Mouse (Mus musculus) kidney, adult 11 months (tissue): ENCODE measurements around the gene Map4k4.
A peak's percentile ranks its signal among the peaks of the same experiment; 100 is the strongest.

ENCODE experiments used
- DNase-seq: peaks from one replicate; pipeline ENCODE4 v3.0.0; 2022

The Map4k4 gene

DNA sequence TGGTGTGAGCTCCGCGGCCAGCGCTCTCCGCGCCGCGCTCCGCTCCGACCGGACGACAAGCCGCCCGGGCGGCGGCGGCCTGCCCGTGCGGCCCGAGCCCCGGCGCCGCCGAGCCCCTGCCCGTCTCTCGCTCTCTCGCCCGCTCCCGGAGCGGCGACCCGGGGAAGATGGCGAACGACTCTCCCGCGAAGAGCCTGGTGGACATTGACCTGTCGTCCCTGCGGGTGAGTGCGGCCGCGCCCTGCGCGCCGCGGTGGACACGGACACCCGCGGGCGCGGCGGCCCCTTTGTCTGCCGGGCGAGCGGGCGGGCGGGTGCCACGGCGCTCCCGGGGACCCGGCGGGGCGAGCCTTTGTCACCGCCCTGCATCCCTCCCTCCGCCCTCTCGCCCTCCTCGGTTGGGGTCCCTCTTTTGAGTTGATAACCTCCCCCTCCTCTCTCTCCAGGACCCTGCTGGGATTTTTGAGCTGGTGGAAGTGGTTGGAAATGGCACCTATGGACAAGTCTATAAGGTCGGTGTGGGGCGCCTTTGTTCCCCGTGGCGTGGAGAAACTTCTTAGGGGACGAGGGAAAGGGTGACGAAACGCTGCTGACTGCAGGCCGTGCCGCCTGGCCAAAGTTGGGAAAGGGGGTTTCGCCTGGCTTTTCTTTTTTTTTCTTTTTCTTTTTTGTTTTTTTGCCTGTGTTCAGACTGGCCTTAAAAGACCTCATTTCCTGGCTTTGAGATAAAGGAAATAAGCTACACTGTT, 524 bp downstream of the Map4k4 start:
- DNase-seq, result peak; percentile 27

DNA sequence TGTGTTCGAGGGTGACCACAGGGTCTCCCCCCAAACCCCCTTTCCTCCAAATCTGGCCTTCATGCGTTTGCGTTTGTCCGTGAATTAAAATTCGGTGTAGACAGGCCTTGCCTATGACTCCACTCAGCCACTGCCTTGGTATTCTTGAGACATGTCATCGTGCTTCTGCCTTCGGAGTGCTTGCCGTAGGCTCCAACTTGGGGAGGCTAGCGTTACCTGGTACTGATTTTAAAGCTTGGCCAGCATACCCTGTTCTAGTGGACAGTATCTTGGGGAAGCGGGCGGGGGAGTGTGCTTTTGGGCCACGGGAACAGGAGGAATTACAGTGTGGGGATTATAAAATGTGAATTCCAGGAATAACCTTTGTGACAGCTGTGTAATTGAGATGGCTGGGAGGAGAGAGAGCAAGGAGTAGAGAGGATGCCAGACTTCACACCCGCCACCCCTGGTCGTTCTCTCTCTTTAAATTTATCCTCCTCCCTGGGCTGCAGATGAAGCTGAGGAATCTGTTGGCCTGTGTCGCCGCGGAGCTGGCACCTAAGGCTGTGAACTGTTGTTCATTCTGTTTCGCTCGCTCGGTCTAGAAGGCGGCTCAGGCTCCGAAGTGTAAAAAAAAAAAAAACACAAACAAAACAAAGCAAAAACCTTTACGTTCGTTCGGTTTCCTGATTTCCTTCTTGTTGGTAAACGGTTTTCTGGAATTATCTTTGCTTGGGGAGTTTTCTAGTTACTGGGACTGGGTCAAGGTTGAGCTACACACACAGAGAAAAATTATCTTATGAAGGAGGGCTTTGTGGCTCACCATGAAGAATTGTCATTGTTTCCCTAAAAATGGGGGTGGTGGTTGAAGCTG, 1.4 kb downstream of the Map4k4 start:
- DNase-seq, result peak; percentile 28

DNA sequence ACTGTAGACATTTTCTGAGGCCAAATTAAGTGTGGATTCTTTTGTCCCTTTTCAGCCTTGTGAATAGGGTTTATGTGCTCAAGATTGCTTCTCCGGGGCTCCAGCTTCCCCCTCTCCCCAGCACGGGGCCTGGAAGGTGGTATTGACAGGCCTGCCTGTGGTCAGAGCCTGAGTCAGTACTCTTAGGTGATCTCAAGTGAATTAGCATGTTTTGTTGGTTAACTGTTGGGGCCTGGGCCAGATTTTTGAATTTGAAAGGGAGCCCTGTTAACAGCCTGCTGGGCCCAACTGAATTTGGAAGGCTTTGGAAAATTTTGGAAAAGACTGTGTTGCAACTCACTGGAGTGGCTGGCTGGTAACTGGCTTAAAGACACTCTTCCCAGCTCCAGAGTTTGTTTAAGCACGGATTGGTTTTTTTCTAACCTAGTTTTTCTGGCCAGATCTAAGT, 2.0 kb downstream of the Map4k4 start:
- DNase-seq, result no peak

DNA sequence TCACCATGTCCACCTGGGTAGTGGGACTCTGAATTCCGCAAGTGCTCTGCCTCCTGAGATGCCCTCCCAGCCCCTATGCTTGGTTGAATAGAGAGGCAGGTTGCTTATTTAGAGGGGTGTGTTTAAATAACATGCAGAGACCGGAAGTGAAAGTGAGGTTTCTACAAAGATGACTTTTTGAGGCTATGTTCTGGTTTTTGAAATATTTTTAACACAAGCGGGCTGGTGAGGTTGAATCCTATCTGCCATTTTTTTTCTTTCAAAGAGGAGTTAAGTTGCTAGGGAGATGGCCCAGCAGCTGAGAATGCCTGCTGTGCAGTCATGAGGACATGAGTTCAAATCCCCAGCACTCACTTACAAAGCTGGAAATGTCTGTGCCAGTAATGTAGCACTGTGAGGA, 4.0 kb downstream of the Map4k4 start:
- DNase-seq, result no peak

DNA sequence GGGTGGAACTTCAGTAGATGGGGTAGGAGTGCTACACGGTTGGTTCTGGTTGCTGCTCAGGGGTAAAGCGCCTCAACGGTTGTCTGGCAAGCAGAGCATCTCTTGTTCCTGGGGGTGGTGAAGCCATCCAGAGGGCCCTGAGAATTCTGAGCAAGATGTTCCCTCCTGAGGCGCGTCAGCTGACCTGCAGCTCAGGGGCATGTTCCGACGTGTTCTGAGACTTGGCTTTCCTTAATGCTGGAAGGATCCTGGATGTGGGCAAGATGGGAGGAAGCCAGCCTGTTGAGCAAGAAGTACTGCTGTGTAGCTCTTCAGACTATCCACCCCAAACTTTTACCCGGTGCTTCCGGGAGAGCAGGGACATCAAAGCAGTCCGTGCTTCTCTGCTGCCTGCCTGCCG, 6.2 kb downstream of the Map4k4 start:
- DNase-seq, result no peak

DNA sequence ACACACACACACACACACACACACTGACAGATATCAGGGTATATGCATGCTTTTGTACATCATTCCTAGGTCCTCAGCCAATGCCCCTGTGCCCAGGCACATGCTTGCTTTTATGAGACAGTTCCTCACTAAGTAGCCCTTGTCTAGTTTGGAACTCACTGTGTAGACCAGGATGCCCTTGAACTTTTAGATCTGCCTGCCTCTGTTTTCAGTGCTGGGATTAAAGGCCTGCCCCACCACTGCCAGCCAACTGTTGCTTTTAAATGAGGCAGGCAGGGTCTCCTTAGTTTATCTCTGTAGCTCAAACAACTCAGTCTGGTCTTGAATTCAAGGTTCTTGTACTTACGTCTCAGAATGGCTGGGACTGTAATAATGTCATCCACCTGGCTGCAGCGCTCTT, 8.3 kb downstream of the Map4k4 start:
- no peak for DNase-seq

DNA sequence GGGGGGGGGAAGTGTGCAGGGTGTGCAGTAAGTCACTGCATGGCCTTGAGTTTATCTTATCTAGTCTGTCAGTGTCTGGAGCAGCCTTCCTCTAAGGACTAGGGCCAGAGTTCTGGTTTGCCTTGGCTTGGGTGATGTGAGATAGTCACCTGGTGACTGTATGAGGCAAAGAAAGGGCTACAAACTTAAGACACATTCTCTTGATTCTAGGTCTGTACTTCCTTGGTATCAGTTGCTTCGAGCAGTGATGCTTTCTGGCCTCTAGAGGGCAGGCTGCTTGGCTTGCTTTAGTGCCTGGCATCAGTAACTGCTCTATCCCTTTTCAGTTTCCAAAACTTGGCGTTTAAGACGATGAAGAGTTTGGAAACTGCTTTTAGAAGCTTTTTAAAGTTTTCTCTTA, 10.7 kb downstream of the Map4k4 start:
- DNase-seq, result peak; percentile 29

DNA sequence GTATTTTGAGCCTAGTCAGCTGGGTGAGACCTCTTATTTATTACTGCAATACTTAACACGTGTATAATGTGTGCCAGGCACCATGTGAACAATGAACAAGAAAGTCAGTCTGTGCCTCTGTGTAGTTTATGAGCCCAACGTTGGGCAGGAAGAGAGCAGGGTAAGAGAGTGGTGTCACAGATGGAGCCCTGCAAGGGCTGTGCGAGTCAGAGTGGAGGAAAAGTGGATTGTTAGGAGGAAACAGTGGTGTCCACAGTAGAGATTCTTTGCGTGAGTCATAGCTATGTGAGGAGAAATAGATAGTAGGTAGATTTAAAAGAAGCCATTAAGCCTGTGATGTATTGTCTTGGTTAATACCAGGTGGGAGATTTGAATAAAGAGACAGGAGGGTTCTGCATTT, 12.5 kb downstream of the Map4k4 start:
- no peak for DNase-seq

DNA sequence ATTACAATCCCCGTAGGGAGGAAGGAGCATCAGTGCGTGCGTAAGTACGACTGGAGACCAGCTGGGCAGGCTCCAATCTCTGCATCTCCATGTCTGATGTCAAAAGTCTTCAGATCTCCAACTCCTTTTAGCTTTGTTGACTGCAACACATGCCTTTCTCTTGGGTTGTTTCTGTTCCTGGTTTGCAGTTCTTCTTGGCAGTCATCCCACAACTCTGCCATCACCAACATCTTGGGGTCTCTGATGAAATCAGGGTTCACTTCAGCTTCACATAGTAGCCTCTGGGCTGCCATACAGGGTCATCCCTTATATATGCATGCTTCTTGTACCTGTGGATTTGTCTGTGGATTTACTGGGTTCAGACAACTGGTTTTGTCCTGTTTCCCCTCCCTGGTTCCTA, 15.4 kb downstream of the Map4k4 start:
- DNase-seq, result no peak

DNA sequence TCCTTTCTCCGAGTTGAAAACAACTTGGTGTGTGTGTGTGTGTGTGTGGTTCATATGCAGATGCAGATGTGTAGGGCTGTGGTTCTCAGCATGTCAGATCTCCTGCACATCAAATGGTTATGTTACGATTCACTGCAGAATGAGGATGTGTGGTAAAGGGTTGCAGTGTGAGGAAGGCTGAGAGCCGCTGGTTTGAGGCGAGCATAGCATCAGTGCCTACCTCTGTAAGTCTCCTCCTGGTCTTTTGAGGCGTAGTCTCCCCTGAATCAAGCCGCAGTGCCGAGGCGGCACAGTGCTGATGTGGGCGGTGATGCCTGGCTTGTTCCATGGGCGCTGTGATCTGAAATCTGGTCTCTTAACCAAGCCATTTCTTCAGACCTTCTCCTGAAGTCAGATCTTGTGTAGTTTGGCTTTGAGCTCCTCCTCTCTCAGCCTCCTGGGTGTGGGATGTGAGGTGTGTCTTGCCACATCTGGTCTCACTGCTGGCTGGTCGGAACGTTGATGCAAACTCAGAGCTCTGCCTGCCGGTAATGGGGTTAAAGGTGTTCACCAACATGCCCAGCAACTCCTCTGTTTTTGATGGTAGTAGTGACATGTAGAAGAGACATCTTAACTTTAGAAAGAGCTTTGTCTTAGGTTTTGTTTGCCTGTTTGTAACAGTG, 17.3 kb downstream of the Map4k4 start:
- no peak for DNase-seq

DNA sequence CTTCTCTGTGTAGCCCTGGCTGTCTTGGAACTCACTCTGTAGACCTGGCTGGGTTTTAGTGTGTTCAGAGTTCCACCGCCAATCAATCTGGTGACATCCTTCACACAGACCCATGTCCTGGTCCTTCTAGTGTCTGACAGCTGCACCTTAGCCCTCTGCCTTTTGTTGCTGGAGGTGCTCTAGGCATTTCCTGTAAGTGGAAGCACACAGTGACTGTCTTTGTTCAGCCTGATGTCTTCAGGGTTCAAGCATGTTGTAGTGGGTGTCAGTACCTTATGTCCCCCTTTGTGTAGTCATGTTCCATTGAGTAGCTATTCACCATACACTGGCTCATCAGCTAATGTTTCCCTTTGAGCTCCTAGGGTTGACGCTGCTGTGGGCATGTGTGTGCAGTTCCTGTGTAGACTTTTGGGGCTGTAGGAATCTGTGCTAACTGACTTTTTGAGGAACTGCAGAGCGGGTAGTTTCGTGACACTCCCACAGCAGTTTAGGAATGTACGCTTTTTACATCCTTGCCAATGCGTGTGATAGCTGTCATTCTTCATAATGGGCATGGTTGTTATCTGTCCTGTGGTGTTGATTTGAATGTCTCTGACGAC, 17.9 kb downstream of the Map4k4 start:
- no peak for DNase-seq

DNA sequence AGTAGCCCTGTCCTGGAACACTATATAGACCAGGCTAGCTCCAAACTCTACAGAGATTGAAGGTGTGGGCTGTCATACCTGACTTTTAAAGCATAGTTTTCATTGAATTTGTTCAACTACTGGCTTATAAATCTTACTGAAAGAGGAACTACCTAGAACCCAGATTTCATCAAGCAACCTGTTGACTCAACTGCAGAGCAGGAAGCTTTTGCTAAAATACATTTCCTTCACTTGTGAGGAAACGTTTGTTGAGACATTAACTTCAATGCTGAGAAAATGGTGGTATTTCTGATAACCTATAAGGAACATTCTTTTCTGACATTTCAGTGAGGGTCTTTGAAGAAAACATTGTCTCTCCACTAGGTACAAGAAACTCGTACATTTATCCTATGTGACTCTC, 19.9 kb downstream of the Map4k4 start:
- no peak for DNase-seq

DNA sequence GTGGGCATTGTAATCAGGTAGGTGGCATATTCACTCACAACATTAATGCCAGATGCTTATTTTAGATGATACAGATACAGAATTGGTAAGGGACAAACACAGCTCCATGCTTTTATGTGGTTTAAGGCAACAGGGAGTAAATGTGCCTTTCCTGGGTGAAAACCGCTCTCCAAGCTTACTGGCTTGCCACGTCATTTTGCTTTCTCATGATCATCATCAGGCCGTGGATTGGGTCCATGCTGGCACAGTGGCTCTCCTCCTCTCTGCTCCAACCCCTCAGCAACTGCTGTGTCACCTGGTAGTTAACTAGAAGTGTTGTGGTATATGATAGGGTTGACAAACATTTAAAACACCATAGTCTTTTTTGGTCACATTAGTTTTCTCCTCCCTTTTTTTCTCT, 21.3 kb downstream of the Map4k4 start:
- no peak for DNase-seq

DNA sequence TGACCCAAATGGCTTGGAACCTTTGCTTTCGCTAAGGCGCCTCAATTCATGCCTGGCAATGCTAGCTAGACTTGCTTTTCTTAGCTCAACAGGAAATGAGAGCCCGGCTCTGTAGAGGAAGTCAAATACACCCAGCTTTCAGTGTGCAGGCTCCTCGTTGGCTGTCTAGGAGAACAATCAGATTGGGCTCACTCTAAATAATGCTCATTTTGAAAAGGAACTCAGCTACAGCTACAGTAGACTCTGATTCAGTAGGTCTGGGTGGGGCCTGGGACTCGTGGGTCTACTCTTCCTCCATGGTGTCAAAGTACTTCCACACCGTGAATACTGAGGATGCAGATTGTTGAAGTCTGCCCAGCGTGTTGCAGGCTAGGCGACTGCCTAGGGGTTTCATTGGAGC, 22.0 kb downstream of the Map4k4 start:
- peak; percentile 58 for DNase-seq

DNA sequence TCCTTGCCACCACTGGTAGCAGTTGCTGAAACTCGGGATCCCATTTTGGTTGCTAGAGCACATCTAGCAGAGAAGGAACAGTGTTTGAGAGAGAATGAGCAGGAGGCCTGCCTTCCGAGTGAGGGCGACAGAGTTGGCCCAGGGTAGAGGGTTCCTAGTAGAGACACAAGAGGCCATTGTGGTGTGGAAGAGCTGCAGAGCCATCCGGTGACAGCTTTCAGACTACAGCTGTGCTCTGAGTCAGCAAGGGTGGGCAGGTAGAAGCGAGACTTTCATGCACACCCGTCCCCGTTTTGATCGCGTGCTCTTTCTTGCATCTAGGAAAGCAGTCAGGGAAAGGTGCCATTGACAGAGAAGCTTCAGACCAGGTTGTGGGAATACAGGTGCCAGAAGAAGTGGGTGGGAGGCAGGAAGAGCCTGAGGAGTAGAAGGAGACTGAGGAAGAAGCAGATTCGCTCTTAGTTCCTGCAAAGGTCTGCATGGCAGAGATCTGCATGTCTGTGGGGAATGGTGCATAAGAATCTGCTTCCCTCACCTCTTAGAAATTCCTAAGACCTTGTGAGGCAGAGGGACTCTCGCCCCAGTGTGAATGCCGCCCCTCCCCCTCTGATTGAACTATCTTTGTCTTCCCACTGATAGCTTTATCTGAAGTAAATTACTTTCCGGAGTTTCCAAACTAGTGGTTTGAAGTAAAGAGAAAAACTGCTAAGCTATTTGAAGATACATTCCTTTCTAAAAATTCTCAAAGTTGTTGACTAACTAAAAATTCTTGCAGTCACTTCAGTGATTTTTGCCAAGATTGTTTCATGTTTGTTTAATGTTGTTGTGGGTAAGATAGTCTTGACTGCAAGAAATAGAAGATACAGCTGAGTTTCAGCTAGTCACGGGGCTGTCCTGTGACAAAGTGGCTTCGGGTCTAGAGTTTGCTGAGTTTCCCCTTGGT, 23.0 kb downstream of the Map4k4 start:
- no peak for DNase-seq

DNA sequence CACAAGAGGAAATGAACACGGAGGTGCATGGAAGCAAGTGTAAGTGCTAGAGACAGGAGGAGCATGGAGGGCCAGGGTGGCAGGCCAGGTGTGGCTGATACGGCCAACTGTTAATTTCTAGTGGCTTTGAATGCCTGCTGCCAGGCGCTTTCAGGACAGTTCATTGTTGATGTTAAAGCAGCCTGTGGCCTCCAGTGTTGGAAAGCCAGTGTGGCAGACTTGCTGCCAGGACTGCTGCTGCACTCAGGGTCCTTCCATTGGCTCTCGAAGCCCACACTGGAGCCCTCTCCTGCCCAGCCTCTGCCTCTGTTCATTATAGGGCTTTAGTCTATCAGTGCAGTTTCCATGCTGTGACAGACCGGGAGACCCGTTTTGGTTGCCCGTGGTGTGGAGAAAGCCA, 30.3 kb downstream of the Map4k4 start:
- no peak for DNase-seq

DNA sequence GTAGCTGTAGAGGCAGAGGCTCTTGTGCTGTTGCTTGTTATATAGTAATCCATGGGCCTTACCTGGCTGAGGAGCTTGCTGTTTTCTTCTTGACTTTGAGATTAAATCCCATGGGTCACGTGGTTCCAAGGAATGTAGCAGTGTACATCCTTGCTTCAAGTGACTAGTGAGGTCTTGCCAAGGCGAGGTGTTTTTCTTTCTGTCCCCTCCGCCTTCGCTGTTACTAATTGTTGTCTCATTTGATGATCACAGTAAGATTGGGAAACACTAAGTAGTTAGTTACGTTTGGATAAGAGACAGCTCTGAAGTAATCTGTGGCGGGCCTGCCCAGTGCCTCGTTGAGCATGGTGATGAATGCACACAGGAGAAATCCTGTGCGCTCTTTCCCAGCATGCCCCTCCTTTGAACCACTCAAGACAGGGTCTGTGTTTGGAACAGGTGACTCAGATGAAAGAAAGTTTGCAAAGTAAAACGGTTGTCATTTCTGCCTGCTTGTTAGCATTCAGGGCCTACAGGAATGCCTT, 31.6 kb downstream of the Map4k4 start:
- DNase-seq, result no peak

DNA sequence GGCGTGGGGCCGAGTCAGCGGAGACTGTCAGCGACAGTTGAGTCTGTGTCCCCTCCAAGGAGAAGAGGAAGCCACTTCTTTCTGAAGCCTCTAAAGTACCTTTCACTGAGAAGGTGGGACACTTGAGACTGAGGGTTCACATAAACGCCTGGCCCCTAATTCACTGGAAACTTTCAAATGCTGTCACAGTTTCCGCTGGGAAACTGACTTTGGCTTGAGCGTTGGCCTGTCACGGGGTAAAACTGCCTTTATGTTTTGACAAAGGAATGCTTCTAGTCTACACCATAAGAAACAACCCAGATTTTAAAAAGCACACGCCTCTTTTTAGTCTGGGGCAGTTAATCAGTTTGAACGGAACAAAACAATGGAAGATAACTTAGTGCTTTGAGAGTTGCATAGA, 32.2 kb downstream of the Map4k4 start:
- no peak for DNase-seq

DNA sequence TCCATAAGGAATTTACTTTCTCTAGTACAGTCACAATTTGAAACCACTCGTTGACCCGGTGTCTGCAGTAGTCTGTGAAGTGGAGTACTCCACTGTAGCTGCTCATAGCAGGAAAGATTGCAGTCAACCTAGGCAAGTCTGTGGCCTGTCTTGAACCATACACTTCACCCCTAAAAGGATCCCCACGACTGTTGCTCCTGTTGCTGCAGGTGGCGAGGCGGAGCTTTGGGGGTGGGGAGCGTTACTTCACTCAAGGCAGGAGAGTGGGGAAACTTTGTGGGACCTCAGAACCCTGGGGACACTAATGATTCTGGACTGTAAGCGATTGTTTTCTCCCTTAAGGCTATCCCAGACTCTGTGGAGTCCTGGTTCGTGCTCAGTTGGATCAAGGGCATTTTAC, 34.2 kb downstream of the Map4k4 start:
- no peak for DNase-seq

DNA sequence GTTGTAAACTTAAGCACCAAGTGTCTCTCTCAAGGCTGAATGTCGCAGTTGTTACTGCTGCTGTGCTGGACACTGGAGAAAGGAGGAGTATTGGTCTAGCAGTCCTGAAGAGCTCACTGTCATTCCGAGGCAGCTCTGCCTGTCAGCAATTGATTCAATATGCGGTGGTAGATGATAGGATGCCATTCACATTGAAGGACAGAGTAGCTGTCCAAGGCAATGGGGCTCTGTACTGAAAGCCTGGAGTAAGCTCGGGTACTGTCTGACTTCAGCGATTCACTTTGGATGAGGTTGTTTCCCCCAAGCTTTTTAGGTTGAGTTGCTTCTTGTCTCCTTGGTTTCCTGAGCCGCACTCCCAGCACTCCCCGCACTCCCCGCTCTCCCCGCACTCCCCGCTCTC, 34.9 kb downstream of the Map4k4 start:
- DNase-seq, result no peak

DNA sequence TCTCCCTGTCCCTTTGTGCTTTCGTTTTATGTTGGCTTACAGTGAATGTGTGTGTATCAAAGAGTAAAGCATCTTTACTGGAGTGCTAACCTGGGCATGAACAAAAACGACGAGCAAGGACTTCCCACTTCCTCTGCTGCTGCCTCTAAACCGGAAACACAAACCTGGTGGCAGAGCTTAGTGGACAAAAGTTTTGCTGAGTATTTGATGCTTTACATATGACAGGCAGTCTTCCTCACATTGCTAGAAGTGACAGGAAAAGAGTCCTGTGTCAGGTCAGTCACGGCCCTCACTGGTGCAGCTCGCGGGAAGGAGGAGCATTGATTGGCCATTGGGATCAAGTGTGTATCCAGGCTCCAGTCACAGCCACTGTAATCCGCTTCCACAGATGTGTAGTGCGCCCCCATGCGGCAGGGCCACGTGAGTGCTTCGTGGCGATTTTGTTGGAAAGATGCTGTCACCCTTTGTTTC, 35.7 kb downstream of the Map4k4 start:
- DNase-seq, result peak; percentile 90

DNA sequence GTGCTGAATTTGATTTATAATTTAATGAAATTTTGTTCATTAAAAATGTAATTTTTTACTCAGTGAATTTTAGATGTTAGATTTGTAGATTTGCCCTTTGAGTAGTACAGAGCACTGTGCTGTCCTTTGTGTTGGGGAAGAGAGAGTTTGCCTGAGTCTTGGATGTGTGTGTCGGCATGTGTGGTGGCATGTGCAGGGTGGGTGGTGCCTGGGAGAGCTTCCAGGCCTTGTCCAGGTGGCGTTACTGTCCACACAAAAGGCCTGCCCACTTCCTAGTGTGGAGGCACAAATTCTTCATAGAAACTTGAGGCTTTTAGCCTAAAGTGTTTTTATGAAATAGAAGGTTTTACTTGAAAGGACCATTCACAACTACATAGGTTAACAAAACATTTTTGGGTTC, 36.2 kb downstream of the Map4k4 start:
- DNase-seq, result no peak
